Mouse (Mus musculus) forebrain, postnatal 0 days (tissue): ENCODE data around the gene Jmjd6. TPM values are rescaled to one million over a fixed set of nuclear protein-coding genes. Genes with fewer than 3 reads are reported as not detected.

ENCODE experiments used
- ATAC-seq: fragments of 200-750 bp; cut with Nextera tagmentation; 2 replicates; pipeline ENCODE4 v1.8.0; 2017; ENCODE audit warnings: mild to moderate bottlenecking, moderate library complexity
- DNase-seq: peaks from one replicate; pipeline ENCODE4 v3.0.0-alpha.2; 2015
- H3K27ac ChIP-seq: fragments of 300-500 bp; sonication (generic); 2 replicates; pipeline ENCODE4 v1.5.1; 2014; ENCODE audit warnings: low read depth, mild to moderate bottlenecking, antibody characterized with exemption, low read length, moderate library complexity, mixed read lengths
- H3K27me3 ChIP-seq: fragments of 300-500 bp; sonication (generic); 2 replicates; pipeline ENCODE4 v1.6.1; 2014; ENCODE audit warnings: mild to moderate bottlenecking, low read length, mixed read lengths; ENCODE audit not compliant: insufficient read depth
- H3K36me3 ChIP-seq: fragments of 300-500 bp; sonication (generic); 2 replicates; pipeline ENCODE4 v1.6.1; 2014; ENCODE audit warnings: mild to moderate bottlenecking, moderate library complexity; ENCODE audit not compliant: insufficient read depth
- H3K4me1 ChIP-seq: fragments of 300-500 bp; sonication (generic); 2 replicates; pipeline ENCODE4 v1.6.1; 2014; ENCODE audit warnings: antibody characterized with exemption; ENCODE audit not compliant: insufficient read depth
- H3K4me2 ChIP-seq: fragments of 300-500 bp; sonication (generic); 2 replicates; pipeline ENCODE4 v1.6.1; 2014; ENCODE audit warnings: low read depth, mild to moderate bottlenecking, moderate library complexity
- H3K4me3 ChIP-seq: fragments of 300-500 bp; sonication (generic); 2 replicates; pipeline ENCODE4 v1.5.1; 2014; ENCODE audit warnings: low read depth, low read length, mixed read lengths
- H3K9ac ChIP-seq: fragments of 300-500 bp; sonication (generic); 2 replicates; pipeline ENCODE4 v1.6.1; 2014; ENCODE audit warnings: mild to moderate bottlenecking
- H3K9me3 ChIP-seq: fragments of 300-500 bp; sonication (generic); 2 replicates; pipeline ENCODE4 v1.6.1; 2016; ENCODE audit warnings: low read length
- CTCF ChIP-seq: sonication (generic); IDR thresholded peaks from 2 replicates; pipeline ENCODE4 v1.5.1; 2016; ENCODE audit warnings: antibody characterized with exemption, control low read depth, low read depth
- WGBS: fragments of 180-500 bp; shearing (Covaris S2); extraction: QIAGEN DNeasy Blood & Tissue Kit; methylation state at CpG from one replicate; pipeline ENCODE4 v1.1.7; 2014; 5-methylcytosine and 5-hydroxymethylcytosine counted together
- polyA plus RNA-seq: library from polyadenylated mRNA; unstranded; fragments of >200 nt; fragmentation: Nextera tagmentation; extraction: Ambion mirVana; gene quantifications from 2 replicates; pipeline ENCODE4 v1.2.1, GENCODE M21; 2015
- total RNA-seq: library from RNA; depleted of rRNA; stranded (reverse); fragments of >200 nt; gene quantifications from 2 replicates; pipeline ENCODE4 v1.2.3, GENCODE M21; 2014

Jmjd6 gene
- total and polyA plus RNA-seq, 2 experiments from 2014 or later, result 41.4 to 48.1 TPM

- Histone ChIP-seq H3K9ac (no peak overlapping the region), H3K4me1 (0 out of 2 replicates have a peak, but pooled peaks cover 7% of the 10 kb centered on the region), H3K27me3 (no peaks in the 10 kb centered on the region), H3K4me3 (no peak overlapping the region), H3K4me2 (no peak overlapping the region), H3K27ac (peak overlapping the region; percentile 59), H3K36me3 (no peaks in the 10 kb centered on the region), H3K9me3 (no peaks in the 10 kb centered on the region)
- DNase-seq, result peak; percentile 48
- WGBS, result 8% methylated on average over 20 of the region's 20 CpGs
- TF ChIP-seq CTCF, result no peak
- ATAC-seq, result no peak
These were observed 29.0 kb downstream of the Jmjd6 start for GRCm38 (mm10) chr11:116814076-116814883.

GRCm38 (mm10) chr11:116813610-116814009, 29.6 kb downstream of the Jmjd6 start:
- Histone ChIP-seq H3K27me3 (no peaks in the 10 kb centered on the region), H3K27ac (no peak overlapping the region; the same call in 1 of the 2 replicates), H3K36me3 (no peaks in the 10 kb centered on the region), H3K9me3 (no peaks in the 10 kb centered on the region), H3K4me2 (no peak overlapping the region), H3K9ac (no peak overlapping the region), H3K4me3 (no peak overlapping the region), H3K4me1 (0 out of 2 replicates have a peak, but pooled peaks cover 7% of the 10 kb centered on the region)
- TF ChIP-seq CTCF, result no peak
- WGBS, result 67% methylated on average over 13 of the region's 13 CpGs
- DNase-seq (no peak), ATAC-seq (no peak)

- no peak for ATAC-seq
- Histone ChIP-seq H3K27me3 (no peaks in the 10 kb centered on the region), H3K4me3 (no peak overlapping the region), H3K36me3 (no peaks in the 10 kb centered on the region), H3K4me2 (no peak overlapping the region), H3K9ac (no peak overlapping the region), H3K9me3 (no peaks in the 10 kb centered on the region), H3K4me1 (0 out of 2 replicates have a peak, but pooled peaks cover 7% of the 10 kb centered on the region), H3K27ac (no peak overlapping the region)
- peak; percentile 24 for DNase-seq
- 48% methylated on average over 21 of the region's 21 CpGs for WGBS
- TF ChIP-seq CTCF, result 0 out of 2 replicates have a peak, but pooled peaks have one; percentile 10
These were observed 30.3 kb downstream of the Jmjd6 start for GRCm38 (mm10) chr11:116812793-116813529.

GRCm38 (mm10) chr11:116810983-116811901, 32.0 kb downstream of the Jmjd6 start:
- Histone ChIP-seq H3K27ac (peak overlapping the region; percentile 89), H3K36me3 (no peaks in the 10 kb centered on the region), H3K9ac (peak overlapping the region; percentile 57), H3K4me1 (0 out of 2 replicates have a peak, but pooled peaks cover 7% of the 10 kb centered on the region), H3K4me3 (peak overlapping the region; percentile 36), H3K9me3 (no peaks in the 10 kb centered on the region), H3K27me3 (no peaks in the 10 kb centered on the region), H3K4me2 (peak overlapping the region; percentile 66)
- TF ChIP-seq CTCF, result peak; percentile 53
- ATAC-seq, result peak; percentile 99
- peak; percentile 95 for DNase-seq
- WGBS, result 7% methylated on average over 32 of the region's 32 CpGs

- Histone ChIP-seq H3K36me3 (no peaks in the 10 kb centered on the region), H3K9ac (peak overlapping the region; percentile 57; the same call in 1 of the 2 replicates), H3K27me3 (no peaks in the 10 kb centered on the region), H3K4me2 (peak overlapping the region; percentile 66), H3K4me1 (0 out of 2 replicates have a peak, but pooled peaks cover 7% of the 10 kb centered on the region), H3K27ac (peak overlapping the region; percentile 89), H3K9me3 (no peaks in the 10 kb centered on the region), H3K4me3 (no peak overlapping the region)
- peak; percentile 38; the same call in 1 of the 2 replicates for ATAC-seq
- peak; percentile 75 for DNase-seq
- TF ChIP-seq CTCF, result no peak
- WGBS, result 42% methylated on average over 11 of the region's 11 CpGs
These were observed 32.7 kb downstream of the Jmjd6 start for GRCm38 (mm10) chr11:116810528-116810927.

GRCm38 (mm10) chr11:116809520-116809919, 33.7 kb downstream of the Jmjd6 start:
- ATAC-seq (no peak), DNase-seq (no peak)
- Histone ChIP-seq H3K4me1 (0 out of 2 replicates have a peak, but pooled peaks cover 7% of the 10 kb centered on the region), H3K9me3 (no peaks in the 10 kb centered on the region), H3K36me3 (no peaks in the 10 kb centered on the region), H3K27me3 (no peaks in the 10 kb centered on the region), H3K27ac (no peak overlapping the region), H3K4me2 (no peak overlapping the region), H3K9ac (no peak overlapping the region), H3K4me3 (no peak overlapping the region)
- TF ChIP-seq CTCF, result no peak
- WGBS, result 83% methylated on average over 8 of the region's 8 CpGs
